Mouse (Mus musculus) embryonic fibroblast, embryonic 13.5 days (primary cell): ENCODE data around the gene Golgb1. TPM values are rescaled to one million over a fixed set of nuclear protein-coding genes. Genes with fewer than 3 reads are reported as not detected.

Experiments used
- H3K27ac ChIP-seq: 2 replicates; pipeline ENCODE4 v1.5.1; 2012; ENCODE audit warnings: low read length, control low read depth, inconsistent platforms; ENCODE audit not compliant: insufficient read depth
- H3K4me1 ChIP-seq: 2 replicates; pipeline ENCODE4 v1.6.1; 2011; ENCODE audit warnings: low read length; ENCODE audit not compliant: control insufficient read depth, insufficient read depth
- H3K4me3 ChIP-seq: 2 replicates; pipeline ENCODE4 v1.5.1; 2011; ENCODE audit warnings: mild to moderate bottlenecking, control low read depth, low read length; ENCODE audit not compliant: insufficient read depth
- CTCF ChIP-seq: IDR thresholded peaks from 2 replicates; pipeline ENCODE4 v1.5.1; 2011; ENCODE audit warnings: mild to moderate bottlenecking, control low read depth, low read length, moderate library complexity, borderline replicate concordance; ENCODE audit not compliant: insufficient read depth
- POLR2A ChIP-seq: IDR thresholded peaks from 2 replicates; pipeline ENCODE4 v1.6.1; 2011; ENCODE audit warnings: low read depth, mild to moderate bottlenecking, control low read depth, low read length, moderate library complexity
- polyA plus RNA-seq: library from polyadenylated mRNA; stranded (reverse); fragments of >200 nt; gene quantifications from 2 replicates; pipeline ENCODE4 v1.2.4, GENCODE M21; 2011; ENCODE audit warnings: low read depth; ENCODE audit not compliant: missing spikeins, insufficient read length

The Golgb1 gene
- polyA plus RNA-seq, 1 experiment: 57.5 TPM

GRCm38 (mm10) chr16:36912311-36912710, 37.4 kb downstream of the Golgb1 start:
- no peak for TF ChIP-seq POLR2A
- no peak for TF ChIP-seq CTCF
- Histone ChIP-seq H3K4me3 (no peak overlapping the region), H3K27ac (no peak overlapping the region), H3K4me1 (no peaks in the 10 kb centered on the region)

GRCm38 (mm10) chr16:36914195-36914594, 39.3 kb downstream of the Golgb1 start:
- Histone ChIP-seq H3K27ac (no peak overlapping the region), H3K4me3 (no peak overlapping the region), H3K4me1 (no peaks in the 10 kb centered on the region)
- no peak for TF ChIP-seq POLR2A
- no peak for TF ChIP-seq CTCF

GRCm38 (mm10) chr16:36918505-36918904, 43.6 kb downstream of the Golgb1 start:
- no peaks in the 10 kb centered on the region for H3K4me1 ChIP-seq
- no peak for TF ChIP-seq POLR2A
- no peak for TF ChIP-seq CTCF
- H3K27ac ChIP-seq: no peak overlapping the region
- no peak overlapping the region for H3K4me3 ChIP-seq

- TF ChIP-seq CTCF (no peak), POLR2A (no peak)
- H3K4me3 ChIP-seq: no peak overlapping the region
- no peak overlapping the region for H3K27ac ChIP-seq
- H3K4me1 ChIP-seq: no peaks in the 10 kb centered on the region
These were observed 45.5 kb downstream of the Golgb1 start for GRCm38 (mm10) chr16:36920410-36920809.

GRCm38 (mm10) chr16:36921067-36921613, 46.2 kb downstream of the Golgb1 start:
- no peak overlapping the region for H3K27ac ChIP-seq
- TF ChIP-seq CTCF (no peak), POLR2A (no peak)
- no peaks in the 10 kb centered on the region for H3K4me1 ChIP-seq
- H3K4me3 ChIP-seq: no peak overlapping the region

- no peak for TF ChIP-seq POLR2A
- no peak for TF ChIP-seq CTCF
- H3K27ac ChIP-seq: no peak overlapping the region
- H3K4me3 ChIP-seq: no peak overlapping the region
- no peaks in the 10 kb centered on the region for H3K4me1 ChIP-seq
These were observed 47.0 kb downstream of the Golgb1 start for GRCm38 (mm10) chr16:36921980-36922379.

- no peak for TF ChIP-seq CTCF
- no peak for TF ChIP-seq POLR2A
- no peaks in the 10 kb centered on the region for H3K4me1 ChIP-seq
These were observed 49.4 kb downstream of the Golgb1 start for GRCm38 (mm10) chr16:36924312-36924711.

GRCm38 (mm10) chr16:36925351-36925750, 50.4 kb downstream of the Golgb1 start:
- no peak overlapping the region for H3K27ac ChIP-seq
- H3K4me1 ChIP-seq: no peaks in the 10 kb centered on the region
- TF ChIP-seq CTCF (no peak), POLR2A (no peak)
- H3K4me3 ChIP-seq: no peak overlapping the region

More at GRCm38 (mm10) chr16:36924312-36924711, 49.4 kb downstream of the Golgb1 start:
- Histone ChIP-seq H3K27ac (no peak overlapping the region), H3K4me3 (no peak overlapping the region)

- Histone ChIP-seq H3K4me1 (no peaks in the 10 kb centered on the region), H3K27ac (no peak overlapping the region), H3K4me3 (no peak overlapping the region)
- no peak for TF ChIP-seq CTCF
- no peak for TF ChIP-seq POLR2A
These were observed 50.9 kb downstream of the Golgb1 start for GRCm38 (mm10) chr16:36925797-36926196.

- Histone ChIP-seq H3K4me3 (no peak overlapping the region), H3K27ac (no peak overlapping the region), H3K4me1 (no peaks in the 10 kb centered on the region)
- no peak for TF ChIP-seq CTCF
- no peak for TF ChIP-seq POLR2A
These were observed 51.8 kb downstream of the Golgb1 start for GRCm38 (mm10) chr16:36926514-36927447.
